Mouse (Mus musculus) neural tube, embryonic 11.5 days (tissue): Measurements from ENCODE around the gene E130309D02Rik. TPM values are rescaled to one million over a fixed set of nuclear protein-coding genes. Genes with fewer than 3 reads are reported as not detected.

Experiments used
- ATAC-seq: fragments of 200-750 bp; cut with Nextera tagmentation; 2 replicates; pipeline ENCODE4 v1.8.0; 2017; ENCODE audit warnings: moderate number of reproducible peaks, mild to moderate bottlenecking, moderate TSS enrichment, moderate library complexity; ENCODE audit not compliant: insufficient read depth, low FRiP score, low TSS enrichment
- DNase-seq: peaks from one replicate; pipeline ENCODE4 v3.0.0-alpha.2; 2015; ENCODE audit warnings: low spot score
- H3K27ac ChIP-seq: fragments of 300-500 bp; sonication (generic); 2 replicates; pipeline ENCODE4 v1.5.1; 2014; ENCODE audit warnings: low read depth, mild to moderate bottlenecking, low read length
- H3K27me3 ChIP-seq: fragments of 300-500 bp; sonication (generic); 2 replicates; pipeline ENCODE4 v1.6.1; 2014; ENCODE audit warnings: mild to moderate bottlenecking, low read length, mixed read lengths; ENCODE audit not compliant: control insufficient read depth, insufficient read depth
- H3K36me3 ChIP-seq: fragments of 300-500 bp; sonication (generic); 2 replicates; pipeline ENCODE4 v1.6.1; 2014; ENCODE audit warnings: mild to moderate bottlenecking, low read length, moderate library complexity, mixed read lengths; ENCODE audit not compliant: control insufficient read depth, insufficient read depth
- H3K4me1 ChIP-seq: fragments of 300-500 bp; sonication (generic); 2 replicates; pipeline ENCODE4 v1.6.1; 2014; ENCODE audit warnings: low read length, mixed read lengths; ENCODE audit not compliant: control insufficient read depth, insufficient read depth
- H3K4me2 ChIP-seq: fragments of 300-500 bp; sonication (generic); 2 replicates; pipeline ENCODE4 v1.6.1; 2014; ENCODE audit warnings: low read depth, mild to moderate bottlenecking, moderate library complexity
- H3K4me3 ChIP-seq: fragments of 300-500 bp; sonication (generic); 2 replicates; pipeline ENCODE4 v1.5.1; 2014; ENCODE audit warnings: low read depth, low read length
- H3K9ac ChIP-seq: fragments of 300-500 bp; sonication (generic); 2 replicates; pipeline ENCODE4 v1.6.1; 2014; ENCODE audit warnings: mild to moderate bottlenecking, low read length
- H3K9me3 ChIP-seq: fragments of 300-500 bp; sonication (generic); 2 replicates; pipeline ENCODE4 v1.6.1; 2016; ENCODE audit warnings: low read length; ENCODE audit not compliant: control insufficient read depth
- WGBS: fragments of 180-500 bp; shearing (Covaris S2); extraction: QIAGEN DNeasy Blood & Tissue Kit; methylation state at CpG from one replicate; pipeline ENCODE4 v1.1.7; 2014; 5-methylcytosine and 5-hydroxymethylcytosine counted together
- polyA plus RNA-seq: library from polyadenylated mRNA; unstranded; fragments of >200 nt; fragmentation: Nextera tagmentation; extraction: Ambion mirVana; gene quantifications from 2 replicates; pipeline ENCODE4 v1.2.1, GENCODE M21; 2014

Gene E130309D02Rik
- polyA plus RNA-seq, 1 experiment from 2014 or later, result 57.3 TPM

DNA sequence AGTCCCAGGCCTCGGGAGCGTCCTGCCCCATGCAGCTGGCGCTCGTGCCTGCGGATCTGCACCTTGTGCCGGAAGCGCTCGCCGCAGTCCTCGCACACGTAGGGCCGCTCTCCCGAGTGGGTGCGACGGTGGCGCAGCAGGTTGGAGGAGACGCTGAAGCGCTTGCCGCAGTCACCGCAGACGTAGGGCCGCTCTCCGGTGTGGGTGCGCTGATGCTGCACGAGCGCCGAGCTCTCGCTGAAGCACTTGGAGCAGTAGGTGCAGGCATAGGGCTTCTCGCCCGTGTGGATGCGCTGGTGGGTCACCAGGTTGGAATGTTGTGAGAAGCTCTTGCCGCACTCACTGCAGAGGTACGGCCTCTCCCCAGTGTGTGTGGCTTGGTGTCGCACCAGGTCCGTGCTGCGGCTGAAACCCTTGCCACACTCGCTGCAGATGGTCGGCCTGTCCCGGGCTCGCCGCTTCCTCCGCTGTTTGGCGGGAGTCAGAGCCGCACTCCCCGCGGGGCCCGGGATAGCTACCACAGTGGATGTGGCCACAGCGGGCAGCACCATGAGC, 27.3 kb downstream of the E130309D02Rik start:
- H3K36me3 ChIP-seq, result no peaks in the 10 kb centered on the region
- 2% methylated on average over 48 of the region's 48 CpGs for WGBS
- peaks cover 10% of the 10 kb centered on the region; the same call in 1 of the 2 replicates for H3K4me1 ChIP-seq
- no peak overlapping the region for H3K27ac ChIP-seq
- no peaks in the 10 kb centered on the region for H3K9me3 ChIP-seq
- no peak for ATAC-seq
- H3K27me3 ChIP-seq, result peaks cover 55% of the 10 kb centered on the region
- H3K4me2 ChIP-seq, result peak overlapping the region; percentile 30
- peak; percentile 38 for DNase-seq
- H3K9ac ChIP-seq, result no peak overlapping the region
- H3K4me3 ChIP-seq, result peak overlapping the region; percentile 18

- H3K9me3 ChIP-seq, result no peaks in the 10 kb centered on the region
- no peak overlapping the region for H3K27ac ChIP-seq
- no peak overlapping the region for H3K9ac ChIP-seq
- ATAC-seq, result no peak
- peaks cover 35% of the 10 kb centered on the region for H3K27me3 ChIP-seq
- WGBS, result 33% methylated on average over 6 of the region's 6 CpGs
- no peak overlapping the region for H3K4me2 ChIP-seq
- H3K36me3 ChIP-seq, result no peaks in the 10 kb centered on the region
- no peak for DNase-seq
- peaks cover 10% of the 10 kb centered on the region; the same call in 1 of the 2 replicates for H3K4me1 ChIP-seq
- no peak overlapping the region for H3K4me3 ChIP-seq
These were observed 30.4 kb downstream of the E130309D02Rik start for GRCm38 (mm10) chr5:143284762-143285161.

DNA sequence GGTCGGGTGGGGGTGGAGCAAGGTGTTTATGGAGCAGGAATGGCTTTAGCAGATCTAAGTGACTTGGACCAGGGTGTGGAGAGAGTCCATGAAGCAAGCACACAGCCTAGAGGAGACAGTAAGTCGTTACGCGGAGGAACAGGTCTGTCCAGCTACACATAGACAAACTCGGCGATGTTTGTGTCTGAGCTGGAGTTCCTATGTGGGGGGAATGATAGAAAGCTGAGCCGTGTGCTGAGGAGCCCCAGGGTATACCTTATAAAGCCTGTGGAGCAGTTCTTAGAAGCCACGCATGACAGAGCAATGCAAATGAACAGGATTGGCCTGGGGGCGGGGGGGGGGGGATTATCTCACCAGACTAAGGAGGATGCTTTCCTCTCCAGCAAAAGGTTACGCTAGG, 35.9 kb downstream of the E130309D02Rik start:
- no peaks in the 10 kb centered on the region for H3K9me3 ChIP-seq
- H3K9ac ChIP-seq, result no peak overlapping the region
- WGBS, result 53% methylated on average over 10 of the region's 10 CpGs
- ATAC-seq (no peak), DNase-seq (no peak)
- H3K27ac ChIP-seq, result no peak overlapping the region
- H3K36me3 ChIP-seq, result no peaks in the 10 kb centered on the region
- no peak overlapping the region for H3K4me3 ChIP-seq
- 0 out of 2 replicates have a peak, but pooled peaks cover 2% of the 10 kb centered on the region for H3K27me3 ChIP-seq
- H3K4me1 ChIP-seq, result no peaks in the 10 kb centered on the region
- H3K4me2 ChIP-seq, result no peak overlapping the region

DNA sequence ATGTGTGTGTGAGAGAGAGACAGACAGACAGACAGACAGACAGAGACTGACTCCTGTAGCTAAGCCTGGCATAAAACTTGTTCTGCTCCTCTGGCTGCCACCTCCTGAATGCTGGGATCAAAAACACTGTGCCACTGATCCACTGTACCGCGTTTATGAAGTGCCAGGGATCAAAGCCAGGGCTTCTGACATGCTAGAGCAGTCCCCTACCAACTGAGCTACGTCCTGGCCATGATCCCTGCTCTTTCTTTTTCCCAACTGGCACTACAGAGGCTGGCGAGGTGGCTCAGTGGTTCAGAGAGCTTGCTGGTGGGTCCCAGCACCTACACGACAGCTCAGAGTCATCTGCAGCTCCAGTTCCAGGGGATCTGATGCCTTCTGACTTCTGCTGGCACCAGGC, 39.4 kb downstream of the E130309D02Rik start:
- Histone ChIP-seq H3K4me1 (peaks cover under 1% of the 10 kb centered on the region; the same call in 1 of the 2 replicates), H3K9ac (no peak overlapping the region), H3K36me3 (no peaks in the 10 kb centered on the region), H3K9me3 (no peaks in the 10 kb centered on the region), H3K27ac (no peak overlapping the region), H3K27me3 (0 out of 2 replicates have a peak, but pooled peaks cover 2% of the 10 kb centered on the region), H3K4me3 (no peak overlapping the region), H3K4me2 (no peak overlapping the region)
- ATAC-seq (no peak), DNase-seq (no peak)
- WGBS, result 53% methylated on average over 5 of the region's 5 CpGs

DNA sequence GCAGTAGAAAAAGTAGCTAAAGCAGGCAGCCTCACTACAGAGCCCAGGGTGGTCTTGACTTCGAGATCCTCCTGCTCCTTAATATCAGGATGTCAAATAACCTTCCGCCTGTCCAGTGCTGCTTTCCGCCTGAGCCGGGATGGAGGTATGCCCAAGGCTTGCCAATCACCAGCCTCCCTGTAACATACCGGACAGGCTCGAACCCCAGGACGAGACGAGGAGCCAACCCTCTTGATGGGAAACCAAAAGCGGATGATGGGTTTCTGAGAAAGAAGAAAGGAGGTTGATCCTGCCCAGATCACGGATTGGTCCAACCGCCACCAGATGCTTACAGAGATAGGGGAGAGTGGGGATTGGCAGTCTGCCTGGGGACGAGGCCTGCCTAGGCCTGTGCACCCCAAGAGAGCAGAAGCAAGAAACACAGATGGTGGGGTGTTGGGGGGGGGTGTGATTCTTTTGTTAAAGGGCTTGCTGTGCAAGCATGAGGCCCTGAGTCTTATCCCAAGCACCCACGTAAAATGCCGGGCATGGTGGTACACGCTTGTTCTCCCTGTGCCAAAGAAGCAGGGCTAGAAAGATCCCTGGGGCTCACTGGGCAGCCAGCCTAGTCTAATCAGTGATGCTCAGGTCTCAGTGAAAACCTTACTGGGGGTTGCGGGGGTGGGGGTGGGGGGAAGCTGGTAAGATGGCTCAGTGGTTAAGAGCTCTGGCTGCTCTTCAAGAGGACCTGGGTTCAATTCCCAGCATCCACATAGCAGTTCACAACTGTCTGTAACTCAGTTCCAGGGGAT, 42.4 kb downstream of the E130309D02Rik start:
- no peak overlapping the region for H3K4me2 ChIP-seq
- H3K27ac ChIP-seq, result no peak overlapping the region
- H3K4me3 ChIP-seq, result no peak overlapping the region
- no peaks in the 10 kb centered on the region for H3K36me3 ChIP-seq
- no peak for DNase-seq
- no peak overlapping the region for H3K9ac ChIP-seq
- WGBS, result 87% methylated on average over 16 of the region's 16 CpGs
- no peaks in the 10 kb centered on the region for H3K27me3 ChIP-seq
- no peak for ATAC-seq
- peaks cover 14% of the 10 kb centered on the region for H3K4me1 ChIP-seq
- H3K9me3 ChIP-seq, result no peaks in the 10 kb centered on the region

DNA sequence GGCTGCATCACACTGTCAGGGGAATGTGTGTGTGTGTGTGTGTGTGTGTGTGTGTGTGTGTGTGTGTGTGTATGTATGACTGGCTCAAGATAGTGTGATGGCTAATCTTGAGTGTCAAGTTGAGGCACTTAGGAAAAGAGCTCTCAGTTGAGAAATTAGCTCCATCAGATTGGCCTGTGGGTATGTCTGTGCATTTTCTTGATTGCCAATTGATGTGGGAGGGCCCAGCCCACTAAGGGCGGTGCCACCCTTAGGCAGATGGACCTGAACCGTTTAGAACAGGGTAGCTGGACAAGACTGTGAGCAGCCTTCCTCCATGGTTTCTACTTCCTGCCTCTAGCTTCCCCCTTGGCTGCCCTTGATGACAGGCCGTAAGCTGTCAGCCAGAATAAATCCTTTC, 43.1 kb downstream of the E130309D02Rik start:
- H3K9me3 ChIP-seq, result no peaks in the 10 kb centered on the region
- H3K4me3 ChIP-seq, result no peak overlapping the region
- H3K36me3 ChIP-seq, result no peaks in the 10 kb centered on the region
- H3K27ac ChIP-seq, result no peak overlapping the region
- no peaks in the 10 kb centered on the region for H3K27me3 ChIP-seq
- 81% methylated on average over 3 of the region's 3 CpGs for WGBS
- DNase-seq (no peak), ATAC-seq (no peak)
- no peak overlapping the region for H3K4me2 ChIP-seq
- H3K9ac ChIP-seq, result no peak overlapping the region
- H3K4me1 ChIP-seq, result peaks cover 14% of the 10 kb centered on the region

- H3K4me3 ChIP-seq, result no peak overlapping the region
- WGBS, result 89% methylated on average over 6 of the region's 6 CpGs
- no peaks in the 10 kb centered on the region for H3K9me3 ChIP-seq
- no peak for ATAC-seq
- H3K27ac ChIP-seq, result no peak overlapping the region
- no peak overlapping the region for H3K9ac ChIP-seq
- DNase-seq, result no peak
- peaks cover 14% of the 10 kb centered on the region for H3K4me1 ChIP-seq
- no peaks in the 10 kb centered on the region for H3K27me3 ChIP-seq
- H3K36me3 ChIP-seq, result no peaks in the 10 kb centered on the region
- H3K4me2 ChIP-seq, result no peak overlapping the region
These were observed 43.5 kb downstream of the E130309D02Rik start for GRCm38 (mm10) chr5:143271642-143272041.

DNA sequence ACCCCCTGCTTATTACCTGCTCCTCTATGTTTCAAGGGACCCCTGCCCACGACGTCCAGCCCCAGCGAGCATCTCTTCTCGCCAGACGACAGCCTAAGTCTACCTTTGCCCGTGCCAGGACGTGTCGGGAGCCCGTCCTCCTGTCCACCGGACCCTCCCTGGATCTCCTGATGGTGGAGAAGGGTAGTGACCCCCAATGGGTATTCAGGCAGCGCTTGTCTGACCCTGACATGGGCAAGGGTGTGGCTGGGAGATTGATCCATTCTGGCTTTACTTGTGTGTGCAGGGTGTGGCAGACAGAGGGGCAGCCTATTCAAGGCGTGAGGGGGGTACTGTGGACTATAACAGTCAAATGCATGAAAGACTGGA, 45.0 kb downstream of the E130309D02Rik start:
- Histone ChIP-seq H3K4me3 (peak overlapping the region; percentile 97), H3K27me3 (no peaks in the 10 kb centered on the region), H3K4me1 (peaks cover 17% of the 10 kb centered on the region), H3K27ac (no peak overlapping the region), H3K9ac (peak overlapping the region; percentile 91), H3K4me2 (peak overlapping the region; percentile 92), H3K36me3 (no peaks in the 10 kb centered on the region), H3K9me3 (no peaks in the 10 kb centered on the region)
- peak; percentile 39; the same call in 1 of the 2 replicates for ATAC-seq
- 5% methylated on average over 12 of the region's 12 CpGs for WGBS
- DNase-seq, result no peak
